Mouse (Mus musculus) cortical plate, adult 2 months (tissue): ENCODE data around the gene Pgam2.

Source experiments
- CTCF ChIP-seq: fragments of 200-500 bp; IDR thresholded peaks from 2 replicates; pipeline ENCODE4 v1.5.1; 2011; ENCODE audit warnings: mild to moderate bottlenecking, control low read depth, low read length; ENCODE audit not compliant: insufficient read depth; ENCODE audit errors: extremely low read depth
- POLR2A ChIP-seq: fragments of 200-500 bp; IDR thresholded peaks from 2 replicates; pipeline ENCODE4 v1.6.1; 2011; ENCODE audit warnings: mild to moderate bottlenecking, low read length, control low read depth; ENCODE audit not compliant: insufficient read depth; ENCODE audit errors: extremely low read depth

- TF ChIP-seq CTCF (no peak), POLR2A (no peak)
Observed at GRCm38 (mm10) chr11:5803551-5803981, at the start of gene Pgam2.
